Mouse (Mus musculus) liver, adult 2 months (tissue): Measurements from ENCODE around the gene Tspan8.

Experiments
- CTCF ChIP-seq: fragments of 200-500 bp; IDR thresholded peaks from 2 replicates; pipeline ENCODE4 v1.5.1; 2011; ENCODE audit warnings: low read depth, low read length, control low read depth
- POLR2A ChIP-seq: fragments of 200-500 bp; IDR thresholded peaks from 2 replicates; pipeline ENCODE4 v1.6.1; 2011; ENCODE audit warnings: low read length, control low read depth; ENCODE audit not compliant: insufficient read depth; ENCODE audit errors: extremely low read depth

GRCm38 (mm10) chr10:115834017-115834416, 17.4 kb downstream of the Tspan8 start:
- TF ChIP-seq CTCF (no peak), POLR2A (no peak)
